ENCODE assay signal across 7 mouse cellular contexts in the genomic region with DNA sequence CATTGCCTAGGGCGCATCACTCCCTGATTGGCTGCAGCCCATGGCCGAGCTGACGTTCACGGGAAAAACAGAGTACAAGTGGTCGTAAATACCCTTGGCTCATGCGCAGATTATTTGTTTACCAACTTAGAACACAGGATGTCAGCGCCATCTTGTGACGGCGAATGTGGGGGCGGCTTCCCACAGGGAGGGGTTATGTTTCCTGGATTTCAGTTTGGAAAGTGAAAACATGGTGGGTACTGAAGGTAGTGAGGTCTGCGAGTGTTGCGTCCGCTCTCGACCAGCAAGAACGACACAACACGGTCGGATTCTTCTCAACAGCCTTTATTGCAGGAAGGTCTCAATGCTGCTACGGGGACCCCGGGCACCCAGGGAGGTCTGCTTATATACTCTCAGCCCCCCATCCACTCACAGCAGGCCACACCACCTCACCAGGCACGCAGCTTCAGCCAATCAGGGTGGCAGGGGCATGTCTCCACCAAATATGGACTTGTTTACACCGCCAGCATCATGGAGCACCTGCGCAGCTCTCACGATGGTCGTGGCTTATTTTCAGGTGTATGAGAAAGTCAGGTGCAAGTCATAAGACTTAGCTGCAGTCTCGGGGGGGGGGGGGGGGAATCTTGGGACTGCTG.
A peak's percentile ranks its signal among the peaks of the same experiment; 100 is the strongest.
DNase-seq lines count a peak whose midpoint lies in the region; ATAC-seq and TF ChIP-seq lines count a peak whose summit lies in the region.
"Not testable (repeated sequence)": the region's sequence is repeated elsewhere in the genome, so short reads cannot be mapped to it uniquely, and the experiment has no call there.

No protein-coding gene starts in this region.

- not testable (repeated sequence) for H3K4me1 ChIP-seq in bone marrow, adult 2 months (ENCODE audit: control insufficient read depth, insufficient read depth, low read length); liver, embryonic 15.5 days (replicated peaks)
- peaks cover 17% of the 10 kb centered on the region for H3K4me1 ChIP-seq in embryonic facial prominence, embryonic 12.5 days
- peaks cover 11% of the 10 kb centered on the region for H3K4me1 ChIP-seq in heart, embryonic 12.5 days (replicated peaks)
- peaks cover 20% of the 10 kb centered on the region for H3K4me1 ChIP-seq in midbrain, embryonic 10.5 days

- not testable (repeated sequence) for H3K36me3 ChIP-seq in embryonic facial prominence, embryonic 12.5 days; heart, embryonic 12.5 days; liver, embryonic 15.5 days (replicated peaks); midbrain, embryonic 10.5 days

- H3K9me3 ChIP-seq in embryonic facial prominence, embryonic 12.5 days; heart, embryonic 12.5 days (replicated peaks); liver, embryonic 15.5 days (replicated peaks); midbrain, embryonic 10.5 days (replicated peaks): not testable (repeated sequence)

- not testable (repeated sequence) for TF ChIP-seq CTCF in bone marrow, adult 2 months (IDR thresholded peaks at IDR 0.05; ENCODE audit: control insufficient read depth, insufficient read depth, low read length)

- WGBS in bone marrow, adult 2 months, result 74% methylated on average over 20 of the region's 25 CpGs
- WGBS in embryonic facial prominence, embryonic 12.5 days, result 72% methylated on average over 20 of the region's 25 CpGs
- WGBS in heart, embryonic 12.5 days, result 73% methylated on average over 20 of the region's 25 CpGs
- 59% methylated on average over 20 of the region's 25 CpGs for WGBS in liver, embryonic 15.5 days (ENCODE audit: insufficient replicate concordance)
- WGBS in midbrain, embryonic 10.5 days, result 83% methylated on average over 20 of the region's 25 CpGs

- H3K4me2 ChIP-seq in embryonic facial prominence, embryonic 12.5 days (replicated peaks), result 0 out of 2 replicates have a peak overlapping the region, but pooled peaks have one; percentile 13
- H3K4me2 ChIP-seq in heart, embryonic 12.5 days, result peak overlapping the region; percentile 16; the same call in 1 of the 2 replicates
- H3K4me2 ChIP-seq in liver, embryonic 15.5 days, result 0 out of 2 replicates have a peak overlapping the region, but pooled peaks have one; percentile 23

- not testable (repeated sequence) for TF ChIP-seq POLR2A in bone marrow, adult 2 months (IDR thresholded peaks at IDR 0.05; ENCODE audit: borderline replicate concordance, control insufficient read depth, low read depth, low read length)

- not testable (repeated sequence) for H3K27me3 ChIP-seq in embryonic facial prominence, embryonic 12.5 days; heart, embryonic 12.5 days (replicated peaks); midbrain, embryonic 10.5 days (ENCODE audit: low read depth, poor library complexity, severe bottlenecking)
- H3K27me3 ChIP-seq in liver, embryonic 15.5 days, result peaks cover 20% of the 10 kb centered on the region

- not testable (repeated sequence) for ATAC-seq in embryonic facial prominence, embryonic 12.5 days (ENCODE audit: insufficient number of reproducible peaks, insufficient read depth, low FRiP score, low TSS enrichment); heart, embryonic 12.5 days (ENCODE audit: insufficient number of reproducible peaks, low FRiP score)
- peak; percentile 62 for ATAC-seq in liver, embryonic 15.5 days (ENCODE audit: insufficient read depth)

- not testable (repeated sequence) for H3K9ac ChIP-seq in embryonic facial prominence, embryonic 12.5 days; heart, embryonic 12.5 days; liver, embryonic 15.5 days

- peak overlapping the region; percentile 40 for H3K4me3 ChIP-seq in bone marrow, adult 2 months (replicated peaks; ENCODE audit: control insufficient read depth, low read depth, low read length)
- not testable (repeated sequence) for H3K4me3 ChIP-seq in embryonic facial prominence, embryonic 12.5 days; midbrain, embryonic 10.5 days
- 0 out of 2 replicates have a peak overlapping the region, but pooled peaks have one; percentile 3 for H3K4me3 ChIP-seq in heart, embryonic 12.5 days
- peak overlapping the region; percentile 31 for H3K4me3 ChIP-seq in liver, embryonic 15.5 days (replicated peaks)

- H3K27ac ChIP-seq in bone marrow, adult 2 months (ENCODE audit: control insufficient read depth, insufficient read depth, low read depth, low read length, poor library complexity), result peak overlapping the region; percentile 74
- not testable (repeated sequence) for H3K27ac ChIP-seq in embryonic facial prominence, embryonic 12.5 days; heart, embryonic 12.5 days (ENCODE audit: poor library complexity, severe bottlenecking); liver, embryonic 15.5 days (replicated peaks); midbrain, embryonic 10.5 days (replicated peaks)

- peak; percentile 36 for DNase-seq in kidney, adult 18-20 months
- peak; percentile 36 for DNase-seq in midbrain, embryonic 10.5 days (ENCODE audit: low spot score)
- DNase-seq in skeletal muscle tissue, adult 2 months (ENCODE audit: low read depth, low spot score), result peak; percentile 36
